Mouse (Mus musculus): ENCODE data around the gene Osbp.
"Not testable (repeated sequence)": the region's sequence is repeated elsewhere in the genome, so short reads cannot be mapped to it uniquely, and the experiment has no call there.

Osbp gene

DNA sequence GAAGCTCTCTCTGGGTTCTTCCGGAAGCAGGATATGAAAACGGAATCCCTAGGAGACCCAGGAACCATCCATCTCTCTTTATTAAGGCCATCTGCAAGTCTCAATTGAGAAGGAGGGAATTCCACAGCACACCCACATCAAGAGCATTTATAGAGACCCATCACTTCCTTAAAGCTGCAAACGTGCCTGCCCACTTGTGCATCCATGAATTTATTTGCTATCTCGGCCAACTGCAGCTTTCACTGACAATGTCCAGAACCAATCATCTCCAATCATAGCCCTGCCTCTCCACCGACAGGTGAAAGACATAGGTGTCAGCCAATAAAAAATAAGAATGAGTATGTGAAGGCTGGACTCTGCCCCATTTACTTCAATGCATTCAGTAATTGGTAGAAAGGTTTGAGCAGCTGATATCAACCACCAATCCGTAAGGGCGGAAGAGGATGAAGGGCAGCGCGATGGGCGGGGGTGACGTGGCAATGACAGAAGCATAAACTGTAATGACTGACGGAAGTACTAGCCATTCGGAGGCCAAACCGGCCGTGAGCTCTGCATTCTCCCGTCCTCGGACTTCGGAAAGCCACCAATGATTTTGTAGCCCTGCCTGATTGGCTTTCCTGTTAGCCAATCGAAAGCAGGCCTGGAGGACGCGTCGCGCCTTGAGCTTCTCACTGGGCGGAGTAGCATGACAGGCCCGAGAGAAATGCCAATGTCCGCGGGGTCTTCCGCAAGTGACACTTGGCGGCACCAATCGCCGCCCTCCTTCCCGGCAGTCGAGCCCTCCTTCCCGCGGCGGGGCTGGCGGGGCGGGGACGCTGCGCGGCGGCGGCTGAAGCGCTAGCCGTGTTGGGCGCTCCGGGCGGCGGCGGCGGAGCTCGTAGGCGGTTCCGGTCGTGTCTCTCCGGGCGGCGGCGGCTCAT is at the start of gene Osbp:
Gene Osbp (plus strand): TSS at position 919 of the 920 bp plus-strand sequence.
- DNase-seq (ENCODE audit: low spot score in 2 of 2): peak; percentile 97

DNA sequence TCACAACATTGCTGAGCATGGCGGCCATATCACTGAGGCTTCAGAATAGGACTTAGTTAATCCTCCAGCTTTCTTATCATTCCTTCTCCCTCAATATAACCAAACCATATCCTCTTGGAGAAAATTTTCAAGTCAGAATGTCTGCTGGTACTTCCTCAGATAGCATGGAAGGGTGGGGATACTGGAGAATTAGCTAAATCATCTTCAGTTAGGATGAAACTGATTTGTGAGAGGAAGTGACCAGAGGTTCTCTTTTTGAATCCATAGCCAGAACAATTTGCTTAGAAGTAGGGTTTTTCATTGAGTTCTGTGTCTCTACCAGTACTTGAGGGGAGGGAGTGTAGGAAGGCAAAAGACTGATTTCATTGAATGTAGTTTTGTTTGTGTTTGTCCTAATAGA is 43.7 kb upstream of the Osbp start:
- no peak for DNase-seq (ENCODE audit: low spot score in 2 of 2)

DNA sequence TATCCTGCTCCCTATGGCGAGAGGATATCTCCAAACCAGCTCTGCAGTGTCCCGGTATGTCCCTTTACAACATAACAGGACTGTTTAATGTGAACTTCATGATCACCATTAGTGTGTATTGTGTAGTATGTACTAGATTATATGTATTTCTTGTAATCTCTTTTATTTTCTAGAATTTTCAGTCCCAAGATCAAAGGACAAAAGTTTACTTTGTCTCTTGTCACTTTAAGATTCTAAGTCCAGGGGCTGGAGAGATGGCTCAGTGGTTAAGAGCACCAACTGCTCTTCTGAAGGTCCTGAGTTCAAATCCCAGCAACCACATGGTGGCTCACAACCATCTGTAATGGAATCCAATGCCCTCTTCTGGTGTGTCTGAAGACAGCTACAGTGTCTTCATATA is 43.2 kb upstream of the Osbp start:
- not testable (repeated sequence) for DNase-seq (ENCODE audit: low spot score in 2 of 2)

DNA sequence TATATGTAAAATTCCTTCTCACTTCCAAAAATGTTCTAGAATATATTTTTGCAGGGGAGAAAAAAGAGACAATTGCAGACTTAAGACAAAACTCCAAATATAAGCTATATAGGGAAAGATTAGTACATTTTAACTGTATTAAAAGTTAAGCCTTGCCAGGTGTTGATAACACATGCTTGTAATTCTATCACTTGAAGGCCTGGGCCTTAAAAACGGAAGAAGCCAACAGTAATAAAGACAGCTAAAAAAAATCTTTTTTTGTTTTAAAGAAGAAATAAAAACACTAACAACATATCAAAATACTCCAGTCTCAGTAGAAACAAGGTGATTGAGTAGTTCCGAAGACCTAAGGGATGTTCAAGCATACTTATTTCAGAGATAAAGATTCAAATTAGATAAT is 39.4 kb upstream of the Osbp start:
- no peak for DNase-seq (ENCODE audit: low spot score in 2 of 2)

DNA sequence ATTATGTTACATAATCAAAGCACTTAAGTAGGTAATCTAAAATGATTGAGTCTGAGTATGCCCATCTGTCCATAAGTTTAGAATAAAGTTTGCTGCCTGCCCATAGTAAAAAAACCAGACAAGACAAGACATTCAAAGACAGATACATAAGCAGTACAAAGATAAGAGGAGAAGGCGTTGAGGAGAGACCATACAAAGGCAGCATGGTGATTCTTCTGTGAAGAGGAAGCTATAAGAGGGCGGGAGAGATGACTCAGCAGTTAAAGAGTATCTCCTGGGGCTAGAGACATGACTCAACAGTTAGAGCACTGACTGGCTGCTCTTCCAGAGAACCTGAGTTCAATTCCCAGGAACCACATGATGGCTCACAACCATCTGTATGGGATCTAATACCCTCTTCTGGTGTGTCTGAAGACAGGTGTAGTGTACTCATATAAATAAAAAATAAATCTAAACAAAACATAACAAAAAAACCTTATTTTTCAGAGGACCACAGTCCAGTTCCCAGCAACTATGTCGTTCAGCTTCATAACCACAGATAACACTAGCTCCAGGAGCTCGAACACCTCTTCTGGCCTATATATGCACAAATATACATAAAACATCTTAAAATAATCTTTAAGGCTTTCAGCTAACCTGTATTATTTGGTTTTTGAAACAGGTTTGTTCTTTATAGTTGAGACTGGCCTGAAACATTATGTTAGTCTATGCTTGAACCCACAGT is 37.6 kb upstream of the Osbp start:
- DNase-seq (ENCODE audit: low spot score in 2 of 2): no peak

DNA sequence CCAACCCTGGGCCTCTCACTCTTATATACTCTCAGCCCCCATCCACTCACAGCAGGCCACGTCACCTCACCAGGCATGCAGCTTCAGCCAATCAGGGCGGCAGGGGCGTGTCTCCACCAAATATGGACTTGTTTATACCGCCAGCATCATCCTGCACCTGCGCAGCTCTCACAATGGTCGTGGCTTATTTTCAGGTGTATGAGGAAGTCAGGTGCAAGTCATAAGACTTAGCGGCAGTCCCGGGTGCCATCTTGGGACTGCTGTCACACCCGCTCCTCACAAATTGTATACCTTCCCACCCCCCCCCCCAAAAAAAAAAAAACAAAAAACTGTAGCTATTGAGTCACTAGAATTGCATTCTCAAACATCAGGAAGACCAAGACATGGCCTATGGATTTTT is 19.3 kb upstream of the Osbp start:
- not testable (repeated sequence) for DNase-seq (ENCODE audit: low spot score in 2 of 2)

DNA sequence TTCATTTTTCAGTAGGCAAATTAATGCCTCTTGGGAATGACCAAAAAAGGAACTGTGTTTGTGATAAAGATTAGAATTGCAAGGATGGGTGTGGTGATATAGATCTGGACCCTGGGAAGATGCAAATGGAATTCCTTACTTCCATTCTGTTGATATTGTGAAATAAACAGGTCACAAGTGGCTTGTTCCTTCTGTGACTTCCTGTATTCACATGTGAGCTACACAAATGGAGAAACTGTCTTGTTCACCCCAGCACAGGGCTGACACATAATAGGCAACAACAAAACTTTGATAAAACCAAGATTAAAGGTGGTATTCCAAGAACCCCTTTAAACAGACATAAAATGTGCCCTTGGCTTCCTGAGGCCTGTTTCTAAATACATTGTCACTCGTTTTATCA is 15.9 kb upstream of the Osbp start:
- DNase-seq (ENCODE audit: low spot score in 2 of 2): no peak

DNA sequence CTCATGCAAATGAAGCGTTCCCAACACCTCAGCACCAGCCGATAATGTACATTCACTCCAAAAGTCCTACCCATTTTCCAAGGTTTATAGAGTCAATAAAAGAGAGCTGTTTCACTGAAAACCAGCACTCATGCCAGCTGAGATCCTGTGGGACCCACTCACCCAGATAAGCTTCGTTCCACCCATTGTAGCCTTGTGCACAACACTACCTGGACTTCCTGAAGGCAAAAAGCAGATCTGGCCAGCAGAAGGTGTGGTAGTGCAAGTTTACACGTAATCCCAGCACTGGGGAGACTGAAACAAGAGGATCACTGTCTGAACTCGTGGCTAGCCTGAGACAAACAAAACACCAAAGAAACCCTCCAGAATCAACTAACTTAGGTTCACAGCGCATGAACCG is 15.0 kb upstream of the Osbp start:
- DNase-seq (ENCODE audit: low spot score in 2 of 2): no peak

DNA sequence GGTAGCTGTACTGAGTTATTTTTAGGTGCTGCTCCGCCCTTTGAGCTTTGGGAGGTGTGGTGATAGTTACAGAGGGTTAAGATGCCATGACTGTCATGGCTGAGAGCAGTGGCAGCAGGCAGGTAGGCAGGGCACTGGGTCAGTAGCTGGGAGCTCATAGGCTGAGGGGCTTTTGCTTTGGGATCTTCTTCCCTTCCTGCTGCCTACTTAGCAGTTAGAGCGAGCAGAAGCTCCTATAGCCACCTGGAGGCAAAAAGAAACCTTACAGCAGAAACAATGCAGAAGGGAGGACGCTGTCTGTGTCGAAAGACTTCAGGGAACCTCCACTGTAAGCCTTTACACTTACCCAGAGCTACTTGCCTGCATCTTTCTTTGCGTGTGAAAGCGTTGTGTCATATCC is 11.5 kb upstream of the Osbp start:
- no peak for DNase-seq (ENCODE audit: low spot score in 2 of 2)

DNA sequence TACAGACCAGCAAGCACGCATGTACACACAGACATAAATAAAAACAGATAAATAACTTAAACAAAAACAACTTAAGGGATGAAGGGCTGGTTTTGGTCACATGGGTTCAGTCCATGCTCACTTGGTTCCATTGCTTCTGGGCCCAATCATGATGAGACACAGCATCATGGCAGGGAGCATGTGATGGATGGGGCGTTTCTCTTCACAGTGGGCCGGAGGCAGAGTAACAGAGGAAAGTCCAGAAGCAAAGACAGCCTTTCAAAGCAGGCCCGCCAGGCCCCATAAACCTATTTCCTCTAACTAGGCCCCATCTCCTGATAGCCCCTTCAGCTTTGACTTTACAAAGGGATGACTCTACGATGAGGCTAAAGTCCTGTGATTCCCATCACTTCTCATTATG is 9.1 kb upstream of the Osbp start:
- DNase-seq (ENCODE audit: low spot score in 2 of 2): no peak

DNA sequence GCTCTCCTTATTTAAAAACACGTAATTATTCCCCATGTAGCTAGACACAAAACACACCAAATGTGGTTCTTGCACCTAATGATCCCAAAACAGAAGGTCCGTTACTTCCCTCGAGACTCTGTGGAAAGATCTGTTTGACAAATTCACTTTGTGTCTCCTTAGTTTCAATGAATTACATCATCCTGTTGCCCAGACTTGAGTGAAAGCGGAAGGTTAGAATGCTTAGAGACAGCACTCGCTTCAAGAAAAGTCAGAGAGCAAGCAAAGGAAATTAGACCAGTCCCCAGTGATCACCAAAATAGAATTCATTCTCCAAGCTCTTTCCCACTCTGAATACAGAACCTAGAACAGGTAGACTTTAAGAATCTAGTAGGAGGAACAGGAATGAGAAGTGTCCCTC is 8.3 kb upstream of the Osbp start:
- DNase-seq (ENCODE audit: low spot score in 2 of 2): no peak

DNA sequence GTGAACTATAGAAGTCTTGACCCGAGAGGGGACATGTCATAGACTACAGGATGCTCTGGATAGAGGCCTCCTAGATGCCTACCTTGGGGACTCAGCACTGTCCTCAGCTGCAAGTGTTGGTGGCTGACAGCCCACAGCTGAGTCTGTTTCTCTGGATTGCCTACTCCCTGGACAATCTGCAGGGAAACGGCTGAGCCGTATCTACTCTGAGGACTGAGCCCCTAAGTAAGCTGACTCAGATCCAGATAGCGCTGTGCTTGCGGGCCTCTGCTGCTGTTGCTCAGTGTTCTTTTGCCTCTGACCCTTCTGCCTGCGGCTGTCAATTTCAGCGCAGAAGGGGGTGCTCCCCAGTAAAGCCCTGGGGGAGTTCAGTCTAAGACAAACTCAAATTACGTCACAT is 7.9 kb upstream of the Osbp start:
- DNase-seq (ENCODE audit: low spot score in 2 of 2): no peak

DNA sequence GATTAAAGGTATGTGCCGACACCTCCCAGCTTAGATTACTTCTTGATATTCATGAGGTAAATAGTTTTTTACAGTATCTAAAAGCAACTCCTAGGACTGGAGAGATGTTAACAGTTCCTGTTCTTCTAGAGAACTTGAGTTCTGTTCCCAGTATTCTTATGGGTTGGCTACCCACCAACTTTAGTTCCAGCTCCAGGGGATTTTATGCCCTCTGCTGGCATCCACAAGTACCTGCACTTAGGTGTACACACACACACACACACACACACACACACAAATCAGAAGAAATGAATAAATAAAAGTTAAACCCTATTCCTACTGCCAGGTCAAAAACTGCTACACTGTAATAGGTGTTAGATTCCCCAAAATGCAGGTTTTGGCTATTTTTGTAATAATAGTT is 1.5 kb upstream of the Osbp start:
- DNase-seq (ENCODE audit: low spot score in 2 of 2): no peak

DNA sequence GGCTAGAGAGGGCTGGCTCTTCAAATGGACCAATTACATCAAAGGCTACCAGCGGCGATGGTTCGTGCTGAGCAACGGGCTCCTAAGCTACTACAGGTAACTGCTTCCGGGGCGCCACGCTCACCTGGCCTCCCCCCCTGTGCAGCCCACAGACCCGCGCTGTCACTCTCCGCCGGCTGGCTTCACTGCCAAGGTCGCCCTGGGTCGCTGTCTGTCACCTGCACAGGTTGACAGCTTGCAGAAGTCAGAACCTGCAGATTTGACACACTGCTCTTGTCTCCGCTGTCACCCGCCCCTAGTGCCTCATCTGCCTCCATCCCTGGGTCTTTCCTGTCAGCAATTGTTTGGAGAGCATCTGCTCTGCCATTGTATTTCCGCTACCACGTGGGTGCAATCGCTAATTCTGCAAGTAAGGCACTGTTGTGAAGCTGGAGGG is 478 bp downstream of the Osbp start:
- peak; percentile 47 to 79 for DNase-seq (ENCODE audit: low spot score in 2 of 2)

DNA sequence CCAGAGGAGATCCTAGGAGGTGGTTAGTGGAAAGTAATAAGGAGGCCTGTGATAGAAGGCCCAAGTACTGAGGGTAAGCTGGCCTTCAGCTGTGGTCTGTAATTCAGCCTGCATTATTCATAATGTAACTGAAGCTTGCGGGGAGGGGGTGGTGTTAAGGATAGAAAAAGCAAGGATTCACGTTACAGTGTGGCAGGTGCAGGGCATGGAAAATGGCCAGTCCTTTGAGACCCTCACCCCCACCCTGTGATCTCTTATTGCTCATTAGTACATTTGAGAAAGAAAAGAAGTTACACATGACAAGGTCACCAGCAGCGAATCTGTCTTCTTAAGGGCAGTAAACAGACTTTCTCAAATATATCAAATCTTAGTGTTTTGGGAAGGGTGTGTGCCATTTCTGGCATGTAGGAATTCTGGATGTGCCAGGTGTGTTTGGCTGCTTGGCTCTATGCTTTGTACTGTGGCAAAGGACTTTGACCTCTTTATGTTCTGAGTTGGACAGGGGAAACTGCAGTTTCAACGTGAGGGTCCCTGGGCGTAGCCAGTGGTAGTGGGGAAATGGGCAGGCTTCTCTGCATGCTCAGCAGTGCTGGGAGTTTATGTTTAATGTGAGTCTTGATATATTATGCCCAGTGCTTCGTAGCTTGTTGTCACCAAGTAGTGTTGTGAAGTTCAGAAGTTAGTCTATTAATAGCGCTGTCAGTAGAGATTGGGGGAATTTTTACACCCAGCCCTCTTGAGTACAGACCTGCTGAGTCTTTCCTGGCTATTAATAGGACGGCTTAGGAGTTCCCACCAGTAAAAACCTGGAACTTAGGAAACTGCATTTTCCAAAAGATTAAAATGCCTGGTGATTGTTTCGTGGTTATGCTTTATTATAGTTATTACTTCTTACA is 3.7 kb downstream of the Osbp start:
- DNase-seq (ENCODE audit: low spot score in 2 of 2): no peak

DNA sequence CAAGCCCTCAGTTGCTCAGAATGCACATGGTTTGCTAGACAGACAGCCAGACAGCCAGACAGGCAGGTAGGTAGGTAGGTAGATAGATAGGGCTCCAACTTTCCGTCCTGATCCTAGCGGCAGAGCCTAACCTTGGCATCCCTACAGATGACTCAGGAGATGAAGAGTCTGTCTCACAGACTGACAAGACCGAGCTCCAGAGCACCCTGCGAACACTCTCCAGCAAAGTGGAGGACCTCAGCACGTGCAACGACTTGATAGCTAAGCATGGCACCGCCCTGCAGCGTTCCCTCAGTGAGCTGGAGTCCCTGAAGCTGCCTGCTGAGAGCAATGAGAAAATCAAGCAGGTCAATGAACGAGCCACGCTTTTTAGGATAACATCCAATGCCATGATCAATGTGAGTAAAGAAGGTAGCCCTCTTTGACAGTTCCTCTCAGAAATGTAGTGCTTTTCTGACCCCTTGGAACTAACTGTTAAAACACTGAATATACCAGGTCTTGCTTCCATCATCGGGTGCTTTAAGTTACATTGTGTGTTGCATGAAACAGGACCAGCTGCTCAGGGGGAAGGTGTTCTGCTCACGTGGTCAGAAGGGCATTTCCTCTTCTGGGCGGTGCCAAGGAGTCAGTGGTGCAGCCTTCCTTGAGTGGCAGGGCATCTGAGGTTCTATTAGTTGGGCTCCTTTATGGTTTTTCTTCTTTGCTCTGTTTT is 7.9 kb downstream of the Osbp start:
- no peak for DNase-seq (ENCODE audit: low spot score in 2 of 2)

DNA sequence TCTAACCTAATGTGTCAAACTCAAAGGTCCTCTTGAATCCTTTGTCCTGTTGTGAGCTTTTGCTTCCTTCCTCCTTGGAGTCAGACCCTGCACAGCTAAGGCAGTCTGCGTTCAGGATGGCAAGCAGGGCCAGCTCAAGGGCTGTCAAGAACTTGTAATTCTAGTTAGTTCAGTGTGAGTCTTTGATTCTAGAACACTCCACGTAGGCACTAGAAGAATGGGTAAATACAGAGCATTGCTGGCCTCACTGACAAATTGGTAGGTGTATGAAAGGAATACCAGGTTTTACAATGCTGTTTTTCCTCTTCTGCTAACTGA is 8.4 kb downstream of the Osbp start:
- no peak for DNase-seq (ENCODE audit: low spot score in 2 of 2)

DNA sequence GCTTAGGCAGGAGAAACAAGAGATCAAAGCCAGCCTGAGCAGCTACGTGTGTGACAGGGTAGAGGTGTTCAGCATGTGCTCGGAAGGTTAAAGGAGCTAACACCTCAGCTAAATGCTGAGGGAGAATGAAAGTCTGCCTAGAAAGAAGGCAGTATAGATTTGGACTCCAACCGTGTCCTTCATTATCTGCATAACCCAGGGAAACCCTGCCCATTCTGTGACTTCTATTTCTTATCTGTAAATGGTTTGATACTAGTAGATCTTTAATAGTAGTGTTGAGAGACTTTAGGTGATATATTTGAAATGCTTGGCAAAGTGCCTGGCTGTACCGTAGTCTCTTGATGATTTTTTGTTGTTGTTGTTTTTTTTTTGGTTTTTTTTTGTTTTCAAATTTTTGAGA is 9.9 kb downstream of the Osbp start:
- DNase-seq (ENCODE audit: low spot score in 2 of 2): no peak

DNA sequence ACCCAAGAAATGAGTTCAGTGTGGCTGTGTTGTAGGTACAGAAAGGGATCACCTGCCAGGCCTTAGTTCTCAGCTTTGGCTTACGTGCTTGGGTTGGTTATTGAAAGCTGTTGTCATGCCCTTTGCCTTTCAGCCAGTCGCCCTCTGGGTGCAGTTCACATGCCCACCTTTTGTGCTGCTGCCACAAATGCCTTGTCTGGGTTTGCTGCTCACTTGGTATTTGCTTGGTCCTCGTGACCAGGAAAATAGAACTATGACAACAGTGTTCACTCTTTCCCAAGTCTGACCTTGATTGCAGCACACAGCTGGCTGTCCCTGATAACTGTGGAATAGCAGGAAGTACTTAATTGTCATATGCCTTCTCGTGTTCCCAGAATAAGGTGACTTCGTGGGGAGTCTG is 11.6 kb downstream of the Osbp start:
- no peak for DNase-seq (ENCODE audit: low spot score in 2 of 2)

DNA sequence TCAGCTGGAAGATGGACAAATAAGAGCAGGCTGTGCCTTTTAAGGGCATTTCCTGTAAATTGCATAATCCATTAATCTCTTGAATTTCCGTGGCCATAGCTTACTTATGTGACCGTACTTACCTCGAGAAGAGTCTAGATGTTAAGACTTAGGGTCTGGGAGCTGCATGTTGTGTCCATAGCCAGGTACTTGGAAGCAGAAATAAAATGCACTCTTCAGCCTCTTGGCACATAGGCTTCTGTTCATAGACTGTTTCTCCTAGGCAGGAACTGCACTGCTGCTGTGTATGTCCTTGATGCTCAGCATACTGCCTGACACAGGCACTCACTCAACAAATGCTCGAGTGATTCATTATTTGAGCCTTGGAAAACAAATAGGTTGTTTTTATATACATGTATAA is 14.7 kb downstream of the Osbp start:
- DNase-seq (ENCODE audit: low spot score in 2 of 2): no peak

DNA sequence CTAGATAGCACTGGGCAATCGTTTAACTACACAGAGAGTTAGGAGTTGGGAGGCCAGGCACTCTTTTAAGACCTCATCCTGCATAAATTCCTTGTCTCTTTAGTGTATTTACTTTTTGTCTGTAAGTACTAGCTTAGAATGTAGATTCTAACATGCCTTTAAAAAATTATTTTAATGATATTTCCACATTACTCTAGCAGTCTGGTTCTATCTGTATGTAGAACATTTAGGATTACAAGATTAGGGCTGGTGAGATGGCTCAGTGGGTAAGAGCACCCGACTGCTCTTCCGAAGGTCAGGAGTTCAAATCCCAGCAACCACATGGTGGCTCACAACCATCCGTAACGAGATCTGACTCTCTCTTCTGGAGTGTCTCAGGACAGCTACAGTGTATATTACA is 18.9 kb downstream of the Osbp start:
- not testable (repeated sequence) for DNase-seq (ENCODE audit: low spot score in 2 of 2)

DNA sequence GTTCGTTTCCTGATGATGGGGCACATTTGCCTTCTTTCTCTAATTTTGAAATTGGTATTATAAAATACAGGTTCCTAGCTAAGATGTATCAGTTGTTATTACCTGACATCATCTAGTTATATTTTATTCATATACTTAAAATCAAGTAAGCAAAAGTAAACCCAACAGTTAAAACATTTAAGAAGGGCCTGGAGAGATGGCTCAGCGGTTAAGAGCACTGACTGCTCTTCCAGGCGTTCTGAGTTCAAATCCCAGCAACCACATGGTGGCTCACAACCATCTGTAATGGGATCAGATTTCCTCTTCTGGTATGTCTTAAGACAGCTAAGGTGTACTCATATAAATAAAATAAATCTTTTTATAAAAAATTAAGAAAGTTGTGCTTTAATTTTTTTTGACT is 22.1 kb downstream of the Osbp start:
- no peak for DNase-seq (ENCODE audit: low spot score in 2 of 2)

All from spleen, postnatal 4 days (tissue).